Mouse (Mus musculus): Measurements from ENCODE around the gene Pygo2. TPM values are rescaled to one million over a fixed set of nuclear protein-coding genes. Genes with fewer than 3 reads are reported as not detected.

Gene Pygo2
- polyA plus RNA-seq, 1 experiment from 2014 or later, result 47.1 TPM

GRCm38 (mm10) chr3:89401329-89401728 is 28.7 kb upstream of the Pygo2 start:
- no peak overlapping the region for H3K9ac ChIP-seq
- no peak for DNase-seq (ENCODE audit: low spot score)
- WGBS, result 90% methylated on average over 7 of the region's 7 CpGs
- no peaks in the 10 kb centered on the region for H3K27me3 ChIP-seq (ENCODE audit: control insufficient read depth, insufficient read depth, low read length)
- 0 out of 2 replicates have a peak, but pooled peaks cover 3% of the 10 kb centered on the region for H3K4me1 ChIP-seq (replicated peaks; ENCODE audit: control insufficient read depth, insufficient read depth, low read length)
- H3K4me3 ChIP-seq (replicated peaks; ENCODE audit: low read length), result no peak overlapping the region
- H3K27ac ChIP-seq, result no peak overlapping the region
- ATAC-seq (ENCODE audit: low FRiP score), result no peak
- H3K36me3 ChIP-seq (replicated peaks; ENCODE audit: control insufficient read depth, insufficient read depth), result peaks cover 51% of the 10 kb centered on the region
- H3K4me2 ChIP-seq (replicated peaks), result no peak overlapping the region
- H3K9me3 ChIP-seq (ENCODE audit: control insufficient read depth, low read length), result no peaks in the 10 kb centered on the region

DNA sequence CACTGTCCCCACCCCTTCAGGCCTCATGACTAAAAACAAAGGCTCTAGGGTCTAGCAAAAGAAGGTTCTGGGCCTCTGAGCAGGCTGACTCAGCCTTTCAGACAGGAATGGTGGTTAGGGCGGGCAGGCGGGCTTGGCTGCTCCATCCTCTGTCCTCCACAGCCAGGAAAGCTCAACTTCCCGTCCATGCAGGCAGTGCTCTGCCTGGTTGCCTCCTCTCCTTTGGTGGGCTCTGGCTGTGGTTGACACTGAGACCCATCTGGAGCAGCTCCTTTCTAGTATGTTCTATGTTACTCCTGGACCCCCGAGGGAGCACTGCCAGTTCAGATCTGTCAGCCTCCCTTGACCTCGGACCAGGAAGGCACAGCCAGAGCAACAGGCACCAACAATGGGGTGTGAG is 27.3 kb upstream of the Pygo2 start, which contains the start of gene Lenep:
Gene Lenep (minus strand): TSS at position 101 of the 400 bp plus-strand sequence.
- ATAC-seq (ENCODE audit: low FRiP score), result no peak
- Histone ChIP-seq H3K27me3 (ENCODE audit: control insufficient read depth, insufficient read depth, low read length) (no peaks in the 10 kb centered on the region), H3K9ac (no peak within 1 kb of the TSS), H3K4me3 (replicated peaks; ENCODE audit: low read length) (no peak within 1 kb of the TSS), H3K27ac (no peak within 1 kb of the TSS), H3K4me2 (replicated peaks) (no peak within 1 kb of the TSS), H3K9me3 (ENCODE audit: control insufficient read depth, low read length) (no peaks in the 10 kb centered on the region), H3K4me1 (replicated peaks; ENCODE audit: control insufficient read depth, insufficient read depth, low read length) (no peaks in the 10 kb centered on the region), H3K36me3 (replicated peaks; ENCODE audit: control insufficient read depth, insufficient read depth) (peaks cover 58% of the 10 kb centered on the region)
- no peak for DNase-seq (ENCODE audit: low spot score)
- 73% methylated on average over 5 of the region's 5 CpGs for WGBS

- no peak overlapping the region for H3K27ac ChIP-seq
- no peak overlapping the region for H3K9ac ChIP-seq
- peaks cover 50% of the 10 kb centered on the region for H3K36me3 ChIP-seq (replicated peaks; ENCODE audit: control insufficient read depth, insufficient read depth)
- H3K4me3 ChIP-seq (replicated peaks; ENCODE audit: low read length), result no peak overlapping the region
- ATAC-seq (ENCODE audit: low FRiP score), result no peak
- DNase-seq (ENCODE audit: low spot score), result no peak
- H3K4me1 ChIP-seq (replicated peaks; ENCODE audit: control insufficient read depth, insufficient read depth, low read length), result peaks cover 8% of the 10 kb centered on the region
- no peaks in the 10 kb centered on the region for H3K9me3 ChIP-seq (ENCODE audit: control insufficient read depth, low read length)
- 93% methylated on average over 6 of the region's 6 CpGs for WGBS
- H3K4me2 ChIP-seq (replicated peaks), result no peak overlapping the region
- H3K27me3 ChIP-seq (ENCODE audit: control insufficient read depth, insufficient read depth, low read length), result no peaks in the 10 kb centered on the region
Measured at GRCm38 (mm10) chr3:89406887-89407286, 23.1 kb upstream of the Pygo2 start.

DNA sequence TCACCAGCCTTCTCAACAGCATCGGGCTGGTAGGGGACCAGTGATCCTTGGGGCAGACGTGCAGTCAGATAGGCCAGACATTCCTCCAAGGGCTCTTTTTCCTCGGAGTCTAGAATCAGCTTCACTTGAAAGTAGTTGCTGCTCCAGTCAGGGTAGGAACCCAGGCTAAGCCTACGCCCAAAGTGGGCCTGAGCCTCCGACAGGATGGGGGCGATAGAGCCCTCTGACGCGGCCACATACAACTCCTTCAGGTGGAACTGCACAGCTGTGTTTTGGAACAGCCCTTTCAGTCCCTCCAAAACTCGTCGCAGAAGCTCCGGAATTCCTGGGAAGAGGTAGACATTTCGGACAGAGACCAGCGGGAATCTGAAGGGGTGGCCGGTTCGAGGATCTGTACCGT is 21.6 kb upstream of the Pygo2 start:
- H3K9ac ChIP-seq, result no peak overlapping the region
- H3K9me3 ChIP-seq (ENCODE audit: control insufficient read depth, low read length), result no peaks in the 10 kb centered on the region
- no peak overlapping the region for H3K27ac ChIP-seq
- peaks cover 8% of the 10 kb centered on the region for H3K4me1 ChIP-seq (replicated peaks; ENCODE audit: control insufficient read depth, insufficient read depth, low read length)
- H3K4me2 ChIP-seq (replicated peaks), result no peak overlapping the region
- ATAC-seq (ENCODE audit: low FRiP score) (no peak), DNase-seq (ENCODE audit: low spot score) (no peak)
- WGBS, result 62% methylated on average over 16 of the region's 16 CpGs
- H3K27me3 ChIP-seq (ENCODE audit: control insufficient read depth, insufficient read depth, low read length), result no peaks in the 10 kb centered on the region
- no peak overlapping the region for H3K4me3 ChIP-seq (replicated peaks; ENCODE audit: low read length)
- H3K36me3 ChIP-seq (replicated peaks; ENCODE audit: control insufficient read depth, insufficient read depth), result peaks cover 34% of the 10 kb centered on the region

DNA sequence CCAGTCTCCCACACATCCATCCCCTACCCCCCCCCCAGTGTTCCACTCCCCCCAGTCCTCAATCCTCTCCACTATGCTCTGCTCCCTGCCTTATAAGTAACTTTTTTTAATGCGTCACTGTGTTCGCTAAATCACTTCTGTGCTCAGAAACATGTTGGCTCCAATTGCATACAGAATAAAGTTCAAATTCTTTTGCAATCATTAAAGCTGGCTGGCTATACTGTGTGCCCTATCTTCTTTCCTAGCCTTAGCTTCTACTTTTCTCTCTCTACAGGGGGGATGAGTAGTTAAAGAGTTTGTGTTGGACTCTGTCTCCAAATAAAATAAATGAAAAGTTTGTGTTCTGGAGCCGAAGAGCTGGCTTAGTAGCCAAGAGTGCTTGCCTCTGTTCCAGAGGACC is 20.3 kb upstream of the Pygo2 start:
- peaks cover 8% of the 10 kb centered on the region for H3K4me1 ChIP-seq (replicated peaks; ENCODE audit: control insufficient read depth, insufficient read depth, low read length)
- ATAC-seq (ENCODE audit: low FRiP score) (no peak), DNase-seq (ENCODE audit: low spot score) (no peak)
- no peak overlapping the region for H3K4me3 ChIP-seq (replicated peaks; ENCODE audit: low read length)
- over 99% methylated on average over 3 of the region's 3 CpGs for WGBS
- no peak overlapping the region for H3K9ac ChIP-seq
- H3K4me2 ChIP-seq (replicated peaks), result no peak overlapping the region
- peaks cover 29% of the 10 kb centered on the region for H3K36me3 ChIP-seq (replicated peaks; ENCODE audit: control insufficient read depth, insufficient read depth)
- H3K27me3 ChIP-seq (ENCODE audit: control insufficient read depth, insufficient read depth, low read length), result no peaks in the 10 kb centered on the region
- H3K27ac ChIP-seq, result no peak overlapping the region
- H3K9me3 ChIP-seq (ENCODE audit: control insufficient read depth, low read length), result no peaks in the 10 kb centered on the region

- Histone ChIP-seq H3K4me2 (replicated peaks) (peak overlapping the region; percentile 80), H3K27me3 (ENCODE audit: control insufficient read depth, insufficient read depth, low read length) (no peaks in the 10 kb centered on the region), H3K9me3 (ENCODE audit: control insufficient read depth, low read length) (no peaks in the 10 kb centered on the region), H3K4me3 (replicated peaks; ENCODE audit: low read length) (peak overlapping the region; percentile 45), H3K27ac (peak overlapping the region; percentile 75), H3K36me3 (replicated peaks; ENCODE audit: control insufficient read depth, insufficient read depth) (peaks cover 29% of the 10 kb centered on the region), H3K4me1 (replicated peaks; ENCODE audit: control insufficient read depth, insufficient read depth, low read length) (peaks cover 8% of the 10 kb centered on the region), H3K9ac (peak overlapping the region; percentile 64)
- 81% methylated on average over 10 of the region's 10 CpGs for whole genome bisulfite sequencing
- DNase-seq (ENCODE audit: low spot score) (no peak), ATAC-seq (ENCODE audit: low FRiP score) (no peak)
Measured at GRCm38 (mm10) chr3:89410864-89411263, 19.1 kb upstream of the Pygo2 start.

DNA sequence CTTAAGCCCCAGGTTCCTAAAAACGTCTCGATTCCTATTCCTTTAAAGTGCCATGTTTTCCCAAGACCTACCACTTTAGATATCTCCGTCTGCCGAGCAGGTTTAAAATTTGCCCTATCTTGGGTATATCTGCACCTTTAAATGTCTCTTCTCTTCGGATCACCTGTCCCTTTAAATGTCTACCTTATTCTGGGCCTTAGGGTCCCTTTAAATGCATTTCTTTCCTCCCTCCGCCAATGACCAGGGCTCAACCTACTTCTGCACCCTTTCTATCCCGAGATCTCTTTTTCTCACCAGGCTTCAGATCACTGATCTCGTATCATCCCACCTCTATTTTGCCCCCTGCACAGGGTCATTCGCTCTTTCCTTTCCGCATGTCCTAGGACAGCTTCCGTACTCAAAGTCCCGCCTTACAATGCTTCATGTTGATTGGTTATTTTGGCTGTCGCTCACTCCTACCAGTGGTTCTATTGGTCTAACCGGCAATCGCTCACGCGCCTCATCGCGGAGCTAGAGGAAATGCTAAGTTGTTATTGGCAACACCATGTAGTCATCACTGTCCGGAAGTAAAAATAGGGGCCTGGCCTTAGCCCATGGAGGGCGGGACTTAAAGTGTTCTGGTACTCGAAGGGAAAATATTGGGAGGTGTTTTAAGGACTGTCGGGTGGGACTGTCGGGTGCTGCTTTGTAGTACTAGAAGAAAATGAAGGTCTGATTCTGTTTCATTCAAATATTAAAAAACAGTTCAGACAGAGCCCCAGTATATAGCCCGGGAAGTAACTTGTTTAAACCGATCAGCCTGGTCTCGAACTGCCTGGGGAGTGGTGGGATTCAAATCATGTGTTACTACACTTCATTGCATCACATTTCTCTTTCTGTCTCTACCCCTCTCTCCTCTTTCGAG is 18.3 kb upstream of the Pygo2 start, which contains the start of gene Flad1:
Gene Flad1 (minus strand): TSS at position 381 of the 904 bp plus-strand sequence.
- 6% methylated on average over 28 of the region's 28 CpGs for WGBS
- H3K4me3 ChIP-seq (replicated peaks; ENCODE audit: low read length), result peak within 1 kb of the TSS; percentile 45
- DNase-seq (ENCODE audit: low spot score), result peak; percentile 100
- H3K4me2 ChIP-seq (replicated peaks), result peak within 1 kb of the TSS; percentile 80
- H3K4me1 ChIP-seq (replicated peaks; ENCODE audit: control insufficient read depth, insufficient read depth, low read length), result peaks cover 8% of the 10 kb centered on the region
- no peaks in the 10 kb centered on the region for H3K9me3 ChIP-seq (ENCODE audit: control insufficient read depth, low read length)
- peak within 1 kb of the TSS; percentile 64 for H3K9ac ChIP-seq
- H3K27ac ChIP-seq, result peak within 1 kb of the TSS; percentile 75
- H3K27me3 ChIP-seq (ENCODE audit: control insufficient read depth, insufficient read depth, low read length), result no peaks in the 10 kb centered on the region
- H3K36me3 ChIP-seq (replicated peaks; ENCODE audit: control insufficient read depth, insufficient read depth), result peaks cover 27% of the 10 kb centered on the region
- peak; percentile 99 for ATAC-seq (ENCODE audit: low FRiP score)

DNA sequence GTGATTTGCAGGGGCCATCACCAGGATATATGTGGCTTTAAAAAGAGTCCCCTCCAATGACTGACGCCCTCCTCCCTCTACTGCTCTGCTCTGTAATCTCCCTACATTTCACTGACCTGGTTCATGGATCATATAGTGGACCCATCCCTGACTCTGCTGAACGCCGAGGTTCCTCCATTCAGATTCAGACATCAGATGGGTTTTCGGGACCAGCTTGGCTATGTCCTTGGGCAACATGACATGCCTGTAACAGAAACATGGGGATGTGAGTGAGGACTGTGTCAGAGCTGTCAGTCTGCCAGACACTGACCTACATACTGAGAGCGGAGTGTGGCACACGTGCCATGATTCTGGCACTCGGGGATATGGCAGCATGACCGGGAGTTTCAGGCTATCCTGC is 13.9 kb upstream of the Pygo2 start:
- Histone ChIP-seq H3K27me3 (ENCODE audit: control insufficient read depth, insufficient read depth, low read length) (no peaks in the 10 kb centered on the region), H3K4me1 (replicated peaks; ENCODE audit: control insufficient read depth, insufficient read depth, low read length) (peaks cover 21% of the 10 kb centered on the region), H3K36me3 (replicated peaks; ENCODE audit: control insufficient read depth, insufficient read depth) (peaks cover 18% of the 10 kb centered on the region), H3K9ac (no peak overlapping the region), H3K4me3 (replicated peaks; ENCODE audit: low read length) (no peak overlapping the region), H3K4me2 (replicated peaks) (no peak overlapping the region), H3K9me3 (ENCODE audit: control insufficient read depth, low read length) (no peaks in the 10 kb centered on the region), H3K27ac (no peak overlapping the region)
- ATAC-seq (ENCODE audit: low FRiP score) (no peak), DNase-seq (ENCODE audit: low spot score) (no peak)
- 97% methylated on average over 8 of the region's 8 CpGs for WGBS

DNA sequence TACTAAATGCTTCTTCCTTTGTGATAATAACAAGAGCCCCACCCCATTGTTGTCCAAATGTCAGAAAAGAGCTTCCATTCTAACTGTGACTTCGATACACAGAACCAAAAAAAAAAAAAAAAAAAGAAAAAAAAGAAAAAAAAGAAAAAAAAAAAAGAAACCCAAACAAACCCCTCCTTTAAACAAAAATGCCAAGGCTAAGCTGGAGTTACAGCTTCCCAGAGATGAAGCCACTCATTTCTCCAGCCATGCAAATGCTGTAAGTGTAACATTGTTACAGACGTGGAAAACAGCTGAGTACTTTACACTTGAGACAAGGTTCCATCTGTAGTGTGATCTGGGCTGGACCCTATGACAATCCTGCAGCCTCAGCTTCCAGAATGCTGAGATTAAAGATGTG is 12.9 kb upstream of the Pygo2 start:
- Histone ChIP-seq H3K4me2 (replicated peaks) (peak overlapping the region; percentile 88), H3K4me1 (replicated peaks; ENCODE audit: control insufficient read depth, insufficient read depth, low read length) (peaks cover 28% of the 10 kb centered on the region), H3K36me3 (replicated peaks; ENCODE audit: control insufficient read depth, insufficient read depth) (peaks cover 18% of the 10 kb centered on the region), H3K4me3 (replicated peaks; ENCODE audit: low read length) (peak overlapping the region; percentile 55), H3K9me3 (ENCODE audit: control insufficient read depth, low read length) (no peaks in the 10 kb centered on the region), H3K27me3 (ENCODE audit: control insufficient read depth, insufficient read depth, low read length) (no peaks in the 10 kb centered on the region), H3K27ac (0 out of 2 replicates have a peak overlapping the region, but pooled peaks have one; percentile 44), H3K9ac (peak overlapping the region; percentile 59)
- 32% methylated on average over 2 of the region's 2 CpGs for WGBS
- DNase-seq (ENCODE audit: low spot score) (no peak), ATAC-seq (ENCODE audit: low FRiP score) (no peak)
